In the genomic region with DNA sequence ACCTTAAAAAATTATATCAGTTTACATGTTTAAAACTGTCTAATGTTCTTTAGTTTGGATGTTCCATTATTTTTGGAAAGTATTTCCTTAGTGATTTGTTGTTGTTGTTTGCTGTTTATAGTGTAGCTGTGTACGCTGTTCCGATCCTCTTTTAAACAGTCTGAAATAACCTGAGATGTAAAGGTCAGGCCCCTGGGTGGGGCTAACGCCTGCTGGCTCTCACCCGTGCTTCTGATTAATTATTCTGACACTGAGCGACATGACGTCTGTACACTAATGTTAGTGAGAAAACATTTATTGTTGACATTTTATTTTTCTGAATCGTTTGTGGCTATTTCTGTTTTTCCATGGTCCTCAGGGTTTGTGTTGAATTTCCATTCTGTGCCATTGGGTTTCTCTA, we compare ENCODE assay signal across 15 mouse cellular contexts. TPM values are rescaled to one million over a fixed set of nuclear protein-coding genes. Genes with fewer than 3 reads are reported as not detected.
A peak's percentile ranks its signal among the peaks of the same experiment; 100 is the strongest.
DNase-seq lines count a peak whose midpoint lies in the region; ATAC-seq and TF ChIP-seq lines count a peak whose summit lies in the region.
"Had no signal": no experiment of that assay in that cellular context is flagged by ENCODE, and none has a peak within 500 bp of the region (broad histone marks: within the 10 kb centered on the region; RNA-seq: fewer than 3 reads in every experiment).

No protein-coding gene starts in this region.

- no peak for TF ChIP-seq CTCF in thymus, adult 2 months (IDR thresholded peaks at IDR 0.05; ENCODE audit: borderline replicate concordance, control insufficient read depth, extremely low read depth, insufficient read depth, low read length, poor library complexity)

- peaks cover 27% of the 10 kb centered on the region for H3K4me1 ChIP-seq in embryonic facial prominence, embryonic 14.5 days (ENCODE audit: control insufficient read depth, insufficient read depth, low read length)
- H3K4me1 ChIP-seq in embryonic facial prominence, embryonic 10.5 days: peaks cover 27% of the 10 kb centered on the region
- peaks cover 9% of the 10 kb centered on the region for H3K4me1 ChIP-seq in thymus, adult 2 months (replicated peaks; ENCODE audit: control insufficient read depth, insufficient read depth, low read length)

- ATAC-seq in embryonic facial prominence, embryonic 14.5 days (ENCODE audit: low read depth): no peak
- ATAC-seq in erythroblast, adult 5-6 weeks (replicated peaks; ENCODE audit: low FRiP score, poor library complexity, severe bottlenecking): peak; percentile 48; the same call in 1 of the 2 replicates
- peak; percentile 67 for ATAC-seq in inflammation-experienced regulatory T-cells, adult 6 months
- ATAC-seq: intestine, postnatal 0 days had no signal

- H3K27me3 ChIP-seq in embryonic facial prominence, embryonic 14.5 days (replicated peaks; ENCODE audit: control insufficient read depth, insufficient read depth, low read length): no peaks in the 10 kb centered on the region
- H3K27me3 ChIP-seq in embryonic facial prominence, embryonic 10.5 days (replicated peaks; ENCODE audit: low read depth, poor library complexity, severe bottlenecking): no peaks in the 10 kb centered on the region
- H3K27me3 ChIP-seq in thymus, adult 2 months (ENCODE audit: control insufficient read depth, insufficient read depth, low read length): no peaks in the 10 kb centered on the region
- H3K27me3 ChIP-seq: embryonic facial prominence, embryonic 13.5 days; heart, embryonic 12.5 days; megakaryocyte, embryonic 14.5 days had no signal

- no peaks in the 10 kb centered on the region for H3K9me3 ChIP-seq in embryonic facial prominence, embryonic 14.5 days (ENCODE audit: control insufficient read depth, low read length)
- H3K9me3 ChIP-seq in embryonic facial prominence, embryonic 10.5 days: no peaks in the 10 kb centered on the region
- H3K9me3 ChIP-seq: embryonic facial prominence, embryonic 13.5 days; heart, embryonic 12.5 days; limb, embryonic 10.5 days; megakaryocyte, embryonic 14.5 days had no signal

- TF ChIP-seq POLR2A in thymus, adult 2 months (IDR thresholded peaks at IDR 0.05; ENCODE audit: control insufficient read depth, extremely low read depth, insufficient read depth, low read length, poor library complexity): no peak

- WGBS in embryonic facial prominence, embryonic 14.5 days: 65% methylated on average over 7 of the region's 7 CpGs
- 58% methylated on average over 7 of the region's 7 CpGs for WGBS in embryonic facial prominence, embryonic 10.5 days
- WGBS in thymus, adult 2 months: 88% methylated on average over 7 of the region's 7 CpGs

- peak overlapping the region; percentile 48 for H3K27ac ChIP-seq in embryonic facial prominence, embryonic 14.5 days (replicated peaks; ENCODE audit: low read depth, low read length)
- no peak overlapping the region for H3K27ac ChIP-seq in embryonic facial prominence, embryonic 10.5 days (replicated peaks)
- H3K27ac ChIP-seq in thymus, adult 2 months (ENCODE audit: control insufficient read depth, insufficient read depth, low read length): no peak overlapping the region
- H3K27ac ChIP-seq: embryonic facial prominence, embryonic 13.5 days; limb, embryonic 10.5 days had no signal

- no peaks in the 10 kb centered on the region for H3K36me3 ChIP-seq in embryonic facial prominence, embryonic 14.5 days (ENCODE audit: control insufficient read depth, insufficient read depth, low read length)
- no peaks in the 10 kb centered on the region for H3K36me3 ChIP-seq in embryonic facial prominence, embryonic 10.5 days (replicated peaks)
- no peaks in the 10 kb centered on the region for H3K36me3 ChIP-seq in thymus, adult 2 months (ENCODE audit: control insufficient read depth, insufficient read depth, low read length)
- H3K36me3 ChIP-seq: embryonic facial prominence, embryonic 13.5 days; heart, embryonic 12.5 days; limb, embryonic 10.5 days had no signal

- DNase-seq in embryonic facial prominence, embryonic 14.5 days (ENCODE audit: low spot score): no peak
- no peak for DNase-seq in embryonic facial prominence, embryonic 10.5 days (ENCODE audit: low spot score)
- DNase-seq in CD4-positive, CD25-positive, alpha-beta regulatory T cell, adult 2 months (ENCODE audit: low read depth, low spot score): peak; percentile 56
- DNase-seq in kidney, postnatal 10 days: no peak
- DNase-seq in thymus, adult 2 months: no peak
- DNase-seq in kidney, postnatal 36 days: no peak
- DNase-seq: adrenal gland, postnatal 25 days; layer of hippocampus, adult 9-11 months had no signal

- H3K4me3 ChIP-seq in embryonic facial prominence, embryonic 14.5 days (ENCODE audit: low read depth, low read length): no peak overlapping the region
- no peak overlapping the region for H3K4me3 ChIP-seq in embryonic facial prominence, embryonic 10.5 days
- H3K4me3 ChIP-seq in thymus, adult 2 months (ENCODE audit: control insufficient read depth, insufficient read depth, low read length): no peak overlapping the region
- H3K4me3 ChIP-seq: embryonic facial prominence, embryonic 13.5 days; heart, embryonic 12.5 days; limb, embryonic 10.5 days; megakaryocyte, embryonic 14.5 days had no signal

- no peak overlapping the region for H3K9ac ChIP-seq in embryonic facial prominence, embryonic 14.5 days (ENCODE audit: low read depth, low read length)
- H3K9ac ChIP-seq: embryonic facial prominence, embryonic 13.5 days; heart, embryonic 12.5 days had no signal

- H3K4me2 ChIP-seq in embryonic facial prominence, embryonic 14.5 days (ENCODE audit: low read depth, low read length): no peak overlapping the region
- H3K4me2 ChIP-seq: embryonic facial prominence, embryonic 13.5 days; heart, embryonic 12.5 days had no signal

RNA-seq across cellular contexts. Expression of a gene that starts 41.0 kb away (rescaled TPM):
- polyA plus RNA-seq in embryonic facial prominence, embryonic 14.5 days (2014; fragmentation: Nextera tagmentation; extraction: Ambion mirVana): 33.5 and 33.9 TPM in 2 replicates
- 48.0 and 50.9 TPM in 2 replicates for polyA plus RNA-seq in embryonic facial prominence, embryonic 10.5 days (2016; fragmentation: Nextera tagmentation; extraction: Ambion mirVana)
- total RNA-seq in erythroblast, adult 5-6 weeks (2015; ENCODE audit: low replicate concordance): 153 and 185 TPM in 2 replicates
- 205 and 233 TPM in 2 replicates for total RNA-seq in erythroblast, adult 5-6 weeks (2017; ENCODE audit: low replicate concordance)
- polyA plus RNA-seq in inflammation-experienced regulatory T-cells, adult 6 months (2017; shearing (Covaris generic)): 10 to 100 TPM; 79.8 to 94.2 (median 91.2) TPM
- 65.1 and 79.5 TPM in 2 replicates for polyA plus RNA-seq in thymus, adult 2 months (2012; rRNA removed)
